Comparison of ENCODE assay signal across 1 mouse cellular context in genomic region chr7:67421088-67421475, GRCm38 (mm10).
TF ChIP-seq lines count a peak whose summit lies in the region.

No protein-coding gene starts in this region.

TF ChIP-seq in CH12.LX, 34 proteins besides CTCF, POLR2A, EP300 and RAD21 (continued from another document):
- TF ChIP-seq NELFE (IDR thresholded peaks at IDR 0.05; ENCODE audit: low read depth, low read length): 0 out of 2 replicates have a peak, but pooled peaks have one; percentile 21
- TF ChIP-seq ETS1 (conservative IDR thresholded peaks at IDR 0.05; ENCODE audit: low read depth, low read length): peak; percentile 58
- 0 out of 2 replicates have a peak, but pooled peaks have one; percentile 33 for TF ChIP-seq MAZ (IDR thresholded peaks at IDR 0.05; ENCODE audit: low read depth, low read length)
- TF ChIP-seq ZC3H11A (IDR thresholded peaks at IDR 0.05; ENCODE audit: low read depth, low read length): no peak
- TF ChIP-seq ELF1 (IDR thresholded peaks at IDR 0.05; ENCODE audit: low read depth, low read length): no peak
- TF ChIP-seq JUN (IDR thresholded peaks at IDR 0.05; ENCODE audit: insufficient read depth, low read depth, low read length): peak; percentile 38; the same call in 1 of the 2 replicates
- TF ChIP-seq MXI1 (IDR thresholded peaks at IDR 0.05; ENCODE audit: low read depth, low read length): peak; percentile 98
- TF ChIP-seq BHLHE40 (IDR thresholded peaks at IDR 0.05; ENCODE audit: low read depth, low read length): peak; percentile 75
- no peak for TF ChIP-seq ZNF384 (IDR thresholded peaks at IDR 0.05; ENCODE audit: low read depth, low read length)
